Mouse (Mus musculus): ENCODE data around the gene Dvl2. TPM values are rescaled to one million over a fixed set of nuclear protein-coding genes. Genes with fewer than 3 reads are reported as not detected.
A peak's percentile ranks its signal among the peaks of the same experiment; 100 is the strongest.
"Not testable (repeated sequence)": the region's sequence is repeated elsewhere in the genome, so short reads cannot be mapped to it uniquely, and the experiment has no call there.

The Dvl2 gene
- polyA plus RNA-seq (2016; fragmentation: Nextera tagmentation; extraction: Ambion mirVana): 65.2 and 70.6 TPM in 2 replicates

DNA sequence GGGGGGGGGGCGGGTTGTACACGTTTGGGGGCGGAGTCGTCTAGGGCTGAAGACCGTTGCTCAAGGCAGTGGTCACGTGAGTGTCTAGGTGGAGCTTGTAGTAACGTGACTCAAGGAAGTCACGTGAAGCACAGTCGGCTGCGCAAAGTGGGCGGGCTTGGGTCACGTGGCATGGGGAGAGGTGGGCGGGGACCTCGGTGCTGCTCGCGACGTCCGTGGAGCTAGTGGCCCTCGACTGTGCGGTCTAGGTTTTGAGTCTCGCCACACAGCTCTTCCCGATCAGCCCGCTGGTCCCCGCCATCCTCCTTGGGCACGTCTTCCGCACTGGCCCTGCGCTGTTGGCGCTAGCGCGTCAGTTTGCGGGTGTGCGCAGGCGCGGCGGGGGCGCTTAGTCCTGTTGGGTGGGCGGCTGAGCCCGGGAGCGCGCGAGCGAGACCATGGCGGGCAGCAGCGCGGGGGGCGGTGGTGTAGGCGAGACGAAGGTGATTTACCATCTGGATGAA is at the start of gene Dvl2:
Dvl2 (plus strand) TSS at position 200 of the 503 bp plus-strand sequence.
- under 1% methylated on average over 48 of the region's 48 CpGs for WGBS
- Histone ChIP-seq H3K4me3 (peak within 1 kb of the TSS; percentile 95), H3K4me1 (peaks cover 57% of the 10 kb centered on the region)

DNA sequence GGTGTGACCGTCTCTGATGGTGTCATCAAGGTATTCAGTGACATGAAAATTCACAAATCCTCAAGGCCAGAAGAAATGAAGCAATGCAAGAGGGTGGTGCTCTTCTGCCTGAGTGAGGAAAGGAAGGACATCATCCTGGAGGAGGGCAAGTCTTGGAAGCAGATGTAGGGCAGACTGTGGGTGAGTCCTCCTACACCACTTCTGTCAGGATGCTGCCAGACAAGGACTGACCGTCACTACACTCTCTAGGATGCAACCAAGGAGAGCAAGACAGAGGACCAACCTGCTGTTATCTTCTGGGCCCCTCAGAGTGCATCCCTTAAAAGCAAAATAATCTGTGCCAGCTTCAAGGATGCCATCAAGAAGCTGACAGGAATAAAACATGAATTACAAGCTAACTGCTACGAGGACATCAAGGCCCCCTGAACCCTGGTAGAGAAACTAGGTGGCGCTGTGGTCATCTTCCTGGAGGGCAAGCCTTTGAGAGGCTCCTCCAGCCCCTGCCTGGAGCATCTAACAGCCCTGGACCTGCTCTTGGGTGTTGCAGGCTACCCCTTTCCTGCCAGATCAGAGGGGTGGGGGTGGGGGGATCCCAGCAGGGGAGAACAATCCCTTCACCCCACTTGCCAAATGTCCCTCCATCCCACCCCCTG is 49.5 kb upstream of the Dvl2 start:
- Histone ChIP-seq H3K4me3 (no peak overlapping the region), H3K27me3 (ENCODE audit: low read depth, poor library complexity, severe bottlenecking) (no peaks in the 10 kb centered on the region), H3K27ac (no peak overlapping the region), H3K9me3 (replicated peaks) (no peaks in the 10 kb centered on the region), H3K36me3 (peaks cover 7% of the 10 kb centered on the region), H3K4me1 (peaks cover 28% of the 10 kb centered on the region)
- WGBS: 47% methylated on average over 4 of the region's 4 CpGs
- no peak for DNase-seq (ENCODE audit: low spot score)

More for the DNA sequence above, at the start of gene Dvl2:
- H3K27ac ChIP-seq: peak within 1 kb of the TSS; percentile 91
- H3K36me3 ChIP-seq: peaks cover 44% of the 10 kb centered on the region
- H3K27me3 ChIP-seq (ENCODE audit: low read depth, poor library complexity, severe bottlenecking): no peaks in the 10 kb centered on the region
- DNase-seq (ENCODE audit: low spot score): peak; percentile 98
- no peaks in the 10 kb centered on the region for H3K9me3 ChIP-seq (replicated peaks)

DNA sequence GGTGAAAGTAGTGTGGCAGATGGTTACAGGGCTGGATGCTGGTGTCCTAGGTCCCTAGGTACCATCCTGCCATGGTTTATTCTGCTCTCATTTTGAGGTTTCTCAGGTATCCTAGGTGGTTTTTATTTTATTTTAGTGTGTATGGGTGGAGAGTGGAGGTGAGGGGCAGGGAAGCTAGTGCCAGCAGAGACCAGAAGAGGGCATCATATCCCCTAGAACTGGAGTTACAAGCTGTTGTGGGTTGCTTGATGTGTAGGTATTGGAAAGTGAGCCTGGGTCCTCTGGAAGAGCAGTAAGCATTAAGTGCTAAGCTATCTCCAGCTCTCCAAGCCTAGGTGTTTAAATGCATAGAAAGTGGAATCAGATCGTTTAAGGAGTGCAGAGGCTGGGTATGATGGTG is 48.1 kb upstream of the Dvl2 start:
- Histone ChIP-seq H3K9me3 (replicated peaks) (no peaks in the 10 kb centered on the region), H3K4me3 (no peak overlapping the region), H3K27me3 (ENCODE audit: low read depth, poor library complexity, severe bottlenecking) (no peaks in the 10 kb centered on the region), H3K27ac (no peak overlapping the region), H3K36me3 (no peaks in the 10 kb centered on the region), H3K4me1 (peaks cover 15% of the 10 kb centered on the region)
- no peak for DNase-seq (ENCODE audit: low spot score)
- 31% methylated on average over 1 of the region's 1 CpGs for WGBS

DNA sequence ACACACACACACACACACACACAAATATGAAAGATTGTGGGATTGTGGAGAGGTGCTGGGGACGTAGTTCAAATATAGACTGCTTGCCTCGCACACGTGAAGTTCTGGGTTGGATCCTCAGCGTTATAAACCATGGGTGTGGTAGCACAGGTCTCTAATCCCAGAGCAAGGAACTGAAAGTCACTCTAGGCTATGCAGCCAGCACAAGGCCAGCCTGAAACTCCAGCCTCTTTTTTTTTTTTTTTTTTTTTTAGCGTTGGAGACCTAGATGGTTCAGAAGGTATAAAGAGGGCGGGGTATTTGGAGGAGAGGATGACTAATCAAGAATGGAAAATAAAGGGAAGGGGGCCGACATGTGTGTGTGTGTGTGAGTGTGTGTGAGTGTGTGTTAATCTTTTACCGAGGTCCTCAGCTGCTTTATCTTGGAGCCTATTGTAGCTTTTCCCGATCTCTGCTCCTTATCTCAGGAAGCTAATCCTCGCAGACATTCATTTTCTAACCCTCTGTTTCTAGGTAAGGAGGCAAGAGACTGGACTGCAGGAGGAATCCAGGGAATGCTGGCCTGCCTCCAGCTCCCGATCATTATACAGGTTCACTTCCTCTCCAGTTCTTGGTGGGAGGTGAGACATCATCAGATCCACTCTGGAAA is 47.0 kb upstream of the Dvl2 start:
- DNase-seq (ENCODE audit: low spot score): no peak
- no peak overlapping the region for H3K27ac ChIP-seq
- H3K4me1 ChIP-seq: peaks cover 10% of the 10 kb centered on the region
- no peaks in the 10 kb centered on the region for H3K27me3 ChIP-seq (ENCODE audit: low read depth, poor library complexity, severe bottlenecking)
- H3K9me3 ChIP-seq (replicated peaks): no peaks in the 10 kb centered on the region
- no peaks in the 10 kb centered on the region for H3K36me3 ChIP-seq
- no peak overlapping the region for H3K4me3 ChIP-seq
- WGBS: 79% methylated on average over 11 of the region's 11 CpGs

DNA sequence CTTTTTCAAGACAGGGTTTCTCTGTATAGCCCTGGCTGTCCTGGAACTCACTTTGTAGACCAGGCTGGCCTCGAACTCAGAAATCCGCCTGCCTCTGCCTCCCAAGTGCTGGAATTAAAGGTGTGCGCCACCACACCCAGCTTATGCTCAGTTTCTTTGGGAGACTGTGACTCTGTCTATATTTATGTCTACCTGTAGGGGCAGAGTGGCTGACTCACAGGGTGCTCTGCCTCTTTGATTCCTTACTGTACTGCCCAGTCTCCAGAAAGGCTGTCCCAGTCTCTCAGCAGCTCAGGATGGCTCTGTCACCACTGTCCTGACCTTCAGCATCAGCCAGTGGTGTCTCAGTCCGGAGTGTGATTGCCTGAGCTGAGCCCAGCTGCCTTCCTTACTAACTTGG is 44.8 kb upstream of the Dvl2 start:
- not testable (repeated sequence) for H3K27ac ChIP-seq

DNA sequence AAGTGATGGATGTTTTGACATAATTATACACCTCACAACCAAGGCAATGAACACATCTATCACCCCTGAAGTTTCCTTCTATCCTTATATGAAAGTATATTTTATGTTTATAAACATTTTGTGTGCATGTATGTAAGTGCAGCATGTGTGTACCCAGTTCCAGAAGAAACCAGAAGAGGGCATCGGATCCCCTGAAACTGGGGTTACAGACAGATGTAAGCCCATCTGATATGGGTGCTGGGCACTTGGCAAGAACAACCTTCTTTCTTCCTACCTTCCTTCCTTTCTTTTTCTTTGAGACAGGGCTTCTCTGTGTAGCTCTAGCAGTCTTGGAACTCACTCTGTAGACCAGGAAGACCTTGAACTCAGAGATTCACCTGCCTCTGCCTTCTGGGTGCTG is 44.2 kb upstream of the Dvl2 start:
- Histone ChIP-seq H3K27ac (no peak overlapping the region), H3K9me3 (replicated peaks) (no peaks in the 10 kb centered on the region), H3K36me3 (no peaks in the 10 kb centered on the region), H3K27me3 (ENCODE audit: low read depth, poor library complexity, severe bottlenecking) (0 out of 2 replicates have a peak, but pooled peaks cover 6% of the 10 kb centered on the region), H3K4me1 (no peaks in the 10 kb centered on the region), H3K4me3 (no peak overlapping the region)
- no peak for DNase-seq (ENCODE audit: low spot score)
- WGBS: 71% methylated on average over 1 of the region's 1 CpGs

More for the DNA sequence above, 44.8 kb upstream of the Dvl2 start:
- DNase-seq (ENCODE audit: low spot score); H3K36me3 ChIP-seq; H3K27me3 ChIP-seq (ENCODE audit: low read depth, poor library complexity, severe bottlenecking); H3K9me3 ChIP-seq (replicated peaks); H3K4me3 ChIP-seq; H3K4me1 ChIP-seq: not testable (repeated sequence)
- WGBS: 75% methylated on average over 4 of the region's 4 CpGs

DNA sequence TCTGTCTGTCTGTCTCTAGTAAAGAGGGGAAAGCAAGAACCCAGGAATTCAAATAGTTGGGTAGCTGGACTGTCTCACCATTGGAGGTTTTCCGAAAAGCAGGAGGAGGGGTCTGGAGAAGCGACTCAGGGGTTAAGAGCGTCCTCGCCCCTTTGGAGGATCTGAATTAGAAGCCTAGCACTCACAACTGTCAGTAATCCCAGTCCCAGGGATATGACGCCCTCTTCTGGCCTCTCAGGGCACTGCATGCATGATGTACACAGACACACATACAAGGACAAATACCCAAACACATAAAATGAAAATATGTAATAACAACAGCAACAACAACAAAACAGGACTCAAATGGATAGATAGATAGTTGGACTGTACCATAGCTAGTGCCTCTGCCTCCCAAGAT is 39.8 kb upstream of the Dvl2 start:
- H3K27ac ChIP-seq: no peak overlapping the region
- H3K36me3 ChIP-seq: no peaks in the 10 kb centered on the region
- H3K27me3 ChIP-seq (ENCODE audit: low read depth, poor library complexity, severe bottlenecking): peaks cover 49% of the 10 kb centered on the region
- no peak overlapping the region for H3K4me3 ChIP-seq
- DNase-seq (ENCODE audit: low spot score): no peak
- peaks cover 6% of the 10 kb centered on the region; the same call in 1 of the 2 replicates for H3K4me1 ChIP-seq
- 32% methylated on average over 5 of the region's 5 CpGs for WGBS
- H3K9me3 ChIP-seq (replicated peaks): no peaks in the 10 kb centered on the region

DNA sequence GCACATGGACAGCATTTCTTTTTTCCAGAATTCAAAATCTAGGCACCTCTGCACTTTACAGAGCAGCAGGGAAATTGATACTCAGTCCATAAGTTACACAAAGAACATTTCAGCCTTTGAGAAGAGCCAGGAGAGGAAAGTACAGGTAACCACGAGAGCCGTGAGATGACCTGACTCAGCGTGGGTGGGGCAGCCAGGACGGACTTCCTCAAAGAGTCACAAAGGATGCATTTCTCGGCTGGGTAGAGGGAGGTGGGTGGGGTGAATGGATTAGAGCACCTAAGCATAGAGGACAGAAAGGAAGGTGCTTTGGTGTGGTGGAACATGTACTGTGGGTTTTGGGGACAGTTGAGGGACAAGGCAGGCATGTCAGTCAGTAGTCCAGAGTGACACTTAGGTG is 38.6 kb upstream of the Dvl2 start:
- Histone ChIP-seq H3K27me3 (ENCODE audit: low read depth, poor library complexity, severe bottlenecking) (peaks cover 61% of the 10 kb centered on the region), H3K27ac (no peak overlapping the region), H3K9me3 (replicated peaks) (no peaks in the 10 kb centered on the region), H3K4me1 (peaks cover 17% of the 10 kb centered on the region), H3K36me3 (0 out of 2 replicates have a peak, but pooled peaks cover 2% of the 10 kb centered on the region), H3K4me3 (no peak overlapping the region)
- no peak for DNase-seq (ENCODE audit: low spot score)
- WGBS: 47% methylated on average over 5 of the region's 5 CpGs

DNA sequence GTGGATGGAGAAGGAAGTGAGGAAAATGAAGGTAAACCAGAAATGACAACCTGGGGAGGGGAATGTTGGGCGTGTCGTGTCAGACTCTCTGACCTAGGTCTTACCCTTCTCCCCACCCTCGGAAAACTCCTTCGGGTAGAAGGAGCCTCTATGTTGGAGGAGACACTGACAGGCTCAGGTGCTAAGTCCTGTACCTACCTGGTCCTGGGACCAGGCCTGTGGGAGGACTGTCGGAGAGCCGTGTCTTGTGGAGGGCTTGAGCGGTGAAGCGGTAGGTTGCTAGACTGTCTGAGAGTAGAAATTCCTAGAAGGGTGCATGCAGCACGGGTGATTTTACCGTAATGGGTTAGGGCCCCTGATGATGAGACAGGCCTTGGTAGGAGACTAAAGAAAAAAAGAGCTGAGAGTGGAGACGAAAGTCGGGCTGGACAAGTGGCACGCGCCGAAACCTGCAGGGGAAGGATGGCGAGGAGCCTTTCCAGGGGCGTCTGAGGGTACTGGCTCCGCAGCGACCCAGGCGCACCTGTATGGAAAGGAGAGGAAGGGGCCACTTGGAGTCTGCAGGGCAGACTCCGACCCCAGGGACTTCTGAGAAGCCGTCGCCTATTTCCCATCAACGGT is 35.6 kb upstream of the Dvl2 start, which contains the start of gene Cldn7:
Cldn7 (plus strand) TSS at position 130 of the 621 bp plus-strand sequence.
- H3K9me3 ChIP-seq (replicated peaks): no peaks in the 10 kb centered on the region
- H3K4me1 ChIP-seq: peaks cover 17% of the 10 kb centered on the region
- 9% methylated on average over 24 of the region's 24 CpGs for WGBS
- peak within 1 kb of the TSS; percentile 50 for H3K4me3 ChIP-seq
- peaks cover 83% of the 10 kb centered on the region for H3K27me3 ChIP-seq (ENCODE audit: low read depth, poor library complexity, severe bottlenecking)
- H3K36me3 ChIP-seq: peaks cover 25% of the 10 kb centered on the region
- 0 out of 2 replicates have a peak within 1 kb of the TSS, but pooled peaks have one; percentile 2 for H3K27ac ChIP-seq
- DNase-seq (ENCODE audit: low spot score): peak; percentile 42

DNA sequence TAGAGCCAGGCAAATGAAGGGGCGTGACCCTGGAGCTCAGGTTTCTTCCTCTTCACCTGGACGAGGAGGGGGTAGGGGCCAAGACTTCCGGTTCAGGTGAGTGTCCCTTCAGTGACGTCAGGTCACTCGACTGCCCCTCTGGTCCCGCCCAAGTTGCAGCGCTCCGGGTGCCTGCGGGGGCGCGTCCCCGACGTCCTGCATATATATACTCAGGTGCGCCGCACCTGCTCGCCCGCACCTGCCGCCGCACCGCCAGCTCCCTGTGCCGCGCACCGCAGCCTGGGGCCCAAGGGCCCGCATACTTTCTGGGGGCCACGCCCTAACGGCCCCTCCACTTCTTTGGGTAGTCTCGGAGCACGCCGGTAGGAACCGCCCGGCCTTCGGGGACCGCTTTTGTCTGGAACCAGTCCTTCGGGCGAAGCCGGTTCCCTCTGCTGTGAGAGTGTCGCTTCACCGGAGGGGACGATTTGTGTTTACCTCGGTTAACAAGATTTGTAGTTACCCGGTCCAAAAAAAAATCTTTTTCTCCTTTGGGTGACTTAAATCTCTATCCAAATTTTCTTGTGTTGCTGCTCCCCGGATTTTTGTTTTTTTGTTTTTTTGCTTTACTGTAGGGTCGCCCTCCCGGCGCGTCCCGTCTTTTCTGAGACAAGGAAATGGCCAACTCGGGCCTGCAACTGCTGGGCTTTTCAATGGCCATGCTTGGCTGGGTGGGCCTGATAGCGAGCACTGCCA is 35.0 kb upstream of the Dvl2 start:
- Histone ChIP-seq H3K4me1 (peaks cover 17% of the 10 kb centered on the region), H3K27me3 (ENCODE audit: low read depth, poor library complexity, severe bottlenecking) (peaks cover 83% of the 10 kb centered on the region), H3K36me3 (peaks cover 32% of the 10 kb centered on the region), H3K4me3 (peak overlapping the region; percentile 50), H3K27ac (peak overlapping the region; percentile 77), H3K9me3 (replicated peaks) (no peaks in the 10 kb centered on the region)
- peak; percentile 51 for DNase-seq (ENCODE audit: low spot score)
- WGBS: 2% methylated on average over 49 of the region's 49 CpGs

DNA sequence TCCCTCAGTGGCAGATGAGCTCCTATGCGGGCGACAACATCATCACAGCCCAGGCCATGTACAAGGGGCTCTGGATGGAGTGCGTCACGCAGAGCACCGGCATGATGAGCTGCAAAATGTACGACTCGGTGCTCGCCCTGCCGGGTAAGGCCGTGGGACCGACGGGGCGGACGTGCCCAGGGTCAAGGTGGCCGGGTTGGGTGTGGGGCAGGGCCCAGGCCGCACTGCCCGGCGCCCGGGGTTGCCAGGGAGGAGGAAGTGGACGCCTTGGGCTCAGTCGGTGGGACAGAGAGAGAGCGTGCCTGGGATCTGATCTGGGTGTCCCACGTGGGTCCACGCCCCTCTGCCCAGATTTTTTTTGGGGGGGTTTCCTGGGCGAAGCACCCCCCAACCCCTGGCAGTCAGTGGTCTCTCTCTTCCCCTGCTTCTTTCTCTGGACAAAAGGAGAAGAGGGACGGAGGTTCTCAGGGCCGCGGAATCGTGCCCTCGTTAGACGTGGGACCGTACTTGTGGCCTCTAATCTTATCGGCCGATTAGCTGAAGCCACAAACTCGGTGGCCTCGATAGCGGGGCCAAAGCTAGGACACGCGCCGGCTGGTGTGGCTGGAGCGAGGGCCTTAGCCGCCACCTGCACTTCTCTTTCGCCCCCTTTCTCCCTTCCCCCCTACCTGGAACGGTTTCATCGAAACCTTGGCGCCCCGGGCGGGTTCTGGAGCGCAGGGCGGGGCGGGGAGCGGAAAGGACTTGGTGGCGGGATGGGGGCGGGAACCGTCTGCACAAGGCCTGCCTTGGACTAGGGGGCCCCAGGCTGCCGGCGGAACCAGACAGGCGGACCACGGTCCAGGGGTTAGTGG is 34.2 kb upstream of the Dvl2 start:
- H3K36me3 ChIP-seq: peaks cover 38% of the 10 kb centered on the region
- peaks cover 17% of the 10 kb centered on the region for H3K4me1 ChIP-seq
- H3K4me3 ChIP-seq: peak overlapping the region; percentile 50
- peak overlapping the region; percentile 77 for H3K27ac ChIP-seq
- DNase-seq (ENCODE audit: low spot score): peak; percentile 71
- H3K27me3 ChIP-seq (ENCODE audit: low read depth, poor library complexity, severe bottlenecking): peaks cover 77% of the 10 kb centered on the region
- no peaks in the 10 kb centered on the region for H3K9me3 ChIP-seq (replicated peaks)
- WGBS: 2% methylated on average over 59 of the region's 59 CpGs
